Mouse (Mus musculus): ENCODE data around the gene Slco1a5. TPM values are rescaled to one million over a fixed set of nuclear protein-coding genes. Genes with fewer than 3 reads are reported as not detected.
"Not testable (repeated sequence)": the region's sequence is repeated elsewhere in the genome, so short reads cannot be mapped to it uniquely, and the experiment has no call there.

Gene Slco1a5
- polyA plus RNA-seq (2017; shearing (Covaris generic)), result not detected

- ATAC-seq, result no peak
These were observed at the start of gene Slco1a5 for GRCm38 (mm10) chr6:142322881-142323280. Gene Slco1a5, minus strand, starts transcription at chr6:142322981.

GRCm38 (mm10) chr6:142369568-142369967 lies 46.8 kb upstream of the Slco1a5 start:
- ATAC-seq, result no peak

DNA sequence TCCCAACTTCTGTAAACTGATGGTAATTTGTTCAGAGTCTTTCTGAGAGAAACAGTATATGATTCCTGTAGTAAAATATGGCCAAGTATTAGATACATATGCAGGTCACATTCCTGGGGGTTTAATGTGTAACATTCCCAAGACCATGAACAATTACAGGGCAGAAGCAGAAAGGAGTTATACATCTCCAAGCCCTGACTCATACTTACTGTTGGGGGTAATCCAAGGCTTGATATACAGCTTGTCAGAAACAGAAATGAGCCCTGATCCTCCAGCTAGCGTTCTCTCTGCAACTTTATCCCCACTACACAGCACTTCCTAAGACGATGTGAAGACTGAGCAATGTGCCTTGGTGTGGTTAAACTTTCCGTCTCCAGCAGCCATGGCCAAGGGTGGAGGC lies 44.8 kb upstream of the Slco1a5 start:
- ATAC-seq, result no peak

DNA sequence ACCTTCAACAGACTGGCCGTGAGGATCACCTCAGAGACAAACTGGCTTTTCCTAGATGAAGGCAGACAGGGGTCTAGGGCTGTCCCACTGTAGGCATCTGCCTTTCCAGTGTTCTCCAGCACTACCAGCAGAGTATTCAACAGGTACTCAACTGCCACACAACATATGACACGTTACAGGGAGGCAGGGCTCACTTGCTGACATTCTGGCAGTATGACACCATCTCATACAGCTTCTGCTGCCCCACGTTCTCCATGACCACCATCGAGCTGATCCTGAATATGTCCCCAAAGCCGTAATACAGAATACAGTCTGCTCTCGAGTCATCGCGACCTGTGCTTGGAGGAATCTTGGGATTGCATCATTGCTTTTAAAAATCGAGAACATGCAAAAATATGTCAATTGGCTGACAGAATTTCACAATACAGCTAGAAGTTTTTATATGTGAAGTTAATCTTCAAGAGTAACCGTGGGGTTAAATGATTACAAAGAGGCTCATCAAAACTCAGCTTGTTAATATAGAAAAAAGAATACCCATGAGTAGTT lies 43.8 kb upstream of the Slco1a5 start:
- no peak for ATAC-seq

GRCm38 (mm10) chr6:142365742-142366472 lies 43.1 kb upstream of the Slco1a5 start:
- no peak for ATAC-seq

GRCm38 (mm10) chr6:142363019-142363576 lies 40.3 kb upstream of the Slco1a5 start:
- ATAC-seq, result no peak

DNA sequence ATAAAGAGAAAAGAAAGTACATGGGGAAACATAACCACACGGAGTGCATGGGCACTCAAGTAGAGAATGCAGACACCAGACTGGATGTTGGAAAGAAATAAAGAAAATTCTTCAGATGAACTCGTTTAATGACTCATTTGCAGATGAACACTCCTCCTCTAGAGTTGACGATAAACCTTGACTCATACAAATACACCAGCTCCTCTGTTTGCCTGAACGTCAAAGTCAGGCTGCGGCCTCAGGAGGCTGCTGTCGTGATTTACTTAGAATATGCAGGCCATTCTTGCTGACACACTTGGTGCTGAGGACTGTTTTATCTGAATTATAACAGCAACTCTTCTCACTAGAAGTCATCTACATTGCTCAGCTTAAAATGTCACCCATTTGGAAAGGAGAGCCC lies 39.3 kb upstream of the Slco1a5 start:
- no peak for ATAC-seq

- no peak for ATAC-seq
These were observed 34.3 kb upstream of the Slco1a5 start for GRCm38 (mm10) chr6:142357106-142357505.

DNA sequence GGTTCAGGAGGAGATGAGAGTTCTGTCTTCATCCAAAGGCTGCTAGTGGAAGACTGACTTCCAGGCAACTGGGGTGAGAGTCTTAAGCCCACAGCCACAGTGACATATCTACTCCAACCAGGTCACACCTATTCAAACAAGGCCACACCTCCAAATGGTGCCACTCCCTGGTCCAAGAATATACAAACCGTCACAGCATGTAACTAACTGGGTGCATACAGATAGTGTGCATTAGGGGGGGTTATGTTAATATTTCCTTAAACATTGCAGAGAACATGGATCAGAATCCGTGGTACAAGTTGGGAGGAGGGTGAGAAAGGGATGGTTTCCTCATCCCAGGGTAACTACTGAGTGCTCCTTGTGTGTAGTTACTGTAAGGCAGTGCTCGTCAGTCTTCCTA lies 29.3 kb upstream of the Slco1a5 start:
- not testable (repeated sequence) for ATAC-seq

GRCm38 (mm10) chr6:142347431-142348385 lies 24.9 kb upstream of the Slco1a5 start:
- ATAC-seq, result no peak

DNA sequence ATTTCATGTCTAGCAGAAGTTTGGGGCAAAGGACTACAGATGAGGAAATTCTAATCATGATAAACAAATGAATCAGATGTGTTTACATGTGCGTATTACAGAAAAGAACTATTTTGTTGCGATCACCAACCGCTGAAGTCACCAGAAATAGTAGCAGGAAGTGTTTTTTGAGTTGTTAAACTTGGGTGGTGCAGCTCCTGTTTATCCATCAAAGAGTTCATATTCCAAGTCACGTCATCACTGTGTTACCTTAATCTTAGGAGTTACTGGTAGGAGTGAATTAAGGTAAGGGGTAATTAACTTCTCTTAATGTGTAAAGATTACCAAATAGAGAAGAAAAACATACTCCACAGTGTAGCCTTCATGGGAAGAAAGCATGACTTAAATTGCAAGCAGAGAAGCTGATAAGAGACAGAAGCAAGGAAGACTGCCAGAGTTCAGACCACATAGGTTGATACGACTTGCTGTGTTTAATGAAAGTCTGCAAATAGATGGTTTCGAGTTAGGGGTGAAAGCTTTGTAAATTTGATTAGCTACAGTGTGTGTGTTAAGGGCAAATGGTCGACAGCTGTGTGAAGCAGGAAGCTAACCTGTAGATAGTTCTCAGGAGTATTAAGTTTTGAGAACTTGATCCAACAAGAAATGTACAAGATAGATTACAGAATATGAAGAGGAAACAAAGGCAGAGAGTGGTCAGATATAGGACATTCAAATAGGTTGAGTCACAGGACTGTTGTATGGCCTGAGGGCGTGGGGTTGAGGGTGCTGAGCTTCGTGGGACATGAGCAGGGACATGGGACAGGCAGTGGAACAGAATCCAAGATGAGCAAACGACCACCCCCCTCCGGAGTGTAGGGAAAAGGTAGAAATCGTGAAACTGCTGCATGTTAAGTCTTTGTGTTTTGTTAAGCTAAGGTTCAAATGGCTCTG lies 23.7 kb upstream of the Slco1a5 start:
- no peak for ATAC-seq

- peak; percentile 88 for ATAC-seq
These were observed 22.8 kb upstream of the Slco1a5 start, which contains the start of gene Pyroxd1 for GRCm38 (mm10) chr6:142345440-142346038. Gene Pyroxd1, plus strand, starts transcription at chr6:142345654.

GRCm38 (mm10) chr6:142343561-142343960 lies 20.8 kb upstream of the Slco1a5 start:
- ATAC-seq, result no peak

GRCm38 (mm10) chr6:142339576-142339975 lies 16.8 kb upstream of the Slco1a5 start:
- ATAC-seq, result no peak

DNA sequence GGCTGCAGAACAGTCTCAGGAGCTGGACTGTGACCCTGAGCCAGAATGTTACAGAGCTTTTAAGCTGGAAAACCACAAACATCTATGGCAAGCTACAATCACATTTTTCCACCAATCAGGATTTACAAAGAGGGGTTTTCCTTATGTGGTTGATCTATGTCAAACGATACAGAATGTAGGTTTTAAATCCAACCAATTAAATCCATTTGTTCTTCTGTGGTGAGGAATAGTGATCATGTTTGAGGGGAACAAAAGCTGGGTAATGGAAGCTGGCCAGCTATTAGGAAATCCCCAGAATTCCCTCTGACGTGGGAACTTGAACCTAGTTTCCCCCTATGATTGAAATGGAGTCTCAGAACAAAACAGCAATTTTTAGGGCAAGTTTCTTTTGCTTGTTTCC lies 16.2 kb upstream of the Slco1a5 start:
- ATAC-seq, result no peak

DNA sequence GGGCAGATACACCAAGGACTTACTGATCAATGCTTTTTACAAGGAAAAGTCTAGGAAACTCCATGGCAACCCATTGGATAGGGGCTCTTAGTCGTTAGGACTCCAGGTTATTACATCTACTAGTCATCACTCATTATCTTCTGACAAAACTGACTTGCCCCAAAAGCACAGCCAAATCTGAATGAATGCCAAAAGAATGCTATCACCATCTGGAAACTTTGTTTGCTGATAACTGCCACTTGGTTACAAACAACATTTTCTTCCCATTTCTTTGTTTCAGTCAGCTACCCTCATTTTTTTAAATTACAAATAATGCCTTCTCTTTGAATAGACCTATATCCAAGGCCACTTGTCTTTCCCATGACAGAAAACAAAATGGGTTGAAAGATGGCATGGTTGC lies 6.4 kb upstream of the Slco1a5 start:
- ATAC-seq, result no peak

DNA sequence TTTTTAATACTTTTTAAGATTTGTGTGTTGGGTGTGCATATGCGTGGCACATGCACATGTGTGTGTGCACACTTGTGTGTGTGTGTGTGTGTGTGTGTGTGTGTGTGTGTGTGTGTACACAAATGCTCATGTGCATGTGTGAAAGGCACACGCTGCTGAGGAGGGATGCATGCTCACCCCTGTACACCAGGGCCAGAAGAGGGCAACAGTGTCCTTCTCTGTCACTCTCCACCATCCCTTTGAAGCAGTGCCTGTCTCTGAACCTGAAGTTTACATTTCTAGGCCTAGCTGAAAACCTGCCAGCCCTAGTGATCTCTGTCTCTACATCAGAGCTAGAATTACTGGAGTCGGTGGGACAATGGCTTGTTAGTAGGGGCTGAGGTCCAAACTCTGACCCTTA lies 3.8 kb upstream of the Slco1a5 start:
- no peak for ATAC-seq

- no peak for ATAC-seq
These were observed 5.7 kb downstream of the Slco1a5 start for GRCm38 (mm10) chr6:142317106-142317505.

DNA sequence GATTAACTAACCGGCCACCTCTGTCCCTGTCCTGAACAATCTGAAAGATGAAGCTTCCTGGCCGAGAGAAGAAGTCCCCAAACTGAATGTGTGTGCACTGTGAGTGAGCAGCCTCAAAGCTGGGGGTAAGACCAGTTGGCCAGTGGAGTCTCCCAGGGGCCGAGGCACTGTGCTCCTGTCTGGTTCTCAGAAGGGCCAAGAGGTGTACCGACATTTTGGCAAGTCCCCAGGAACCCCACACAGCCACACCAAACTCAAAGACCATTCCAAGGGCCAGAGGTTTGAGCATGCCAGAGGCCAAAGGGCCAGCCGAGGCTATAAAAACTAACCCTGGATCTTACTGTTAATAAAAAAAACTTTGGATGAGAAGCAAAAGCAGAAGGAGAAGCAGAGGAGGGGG lies 8.5 kb downstream of the Slco1a5 start:
- ATAC-seq, result no peak

DNA sequence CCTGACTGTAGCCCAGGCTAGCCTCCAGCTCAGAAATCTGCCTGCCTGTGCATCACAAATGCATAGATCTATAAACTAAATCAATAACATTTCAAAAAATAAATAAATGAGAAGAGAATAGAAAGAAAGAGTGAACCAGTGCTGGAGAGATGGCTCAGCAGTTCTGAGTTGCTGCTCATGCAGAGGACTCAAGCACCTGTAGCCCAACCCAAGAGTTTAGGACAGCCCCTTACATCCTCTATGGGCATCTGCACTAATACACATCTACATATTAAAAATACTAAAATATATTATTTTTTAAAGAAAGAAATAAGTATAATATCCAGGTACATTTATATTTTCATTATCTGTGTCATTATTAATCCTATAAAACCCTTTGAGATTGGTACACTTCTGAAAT lies 17.7 kb downstream of the Slco1a5 start:
- no peak for ATAC-seq

- no peak for ATAC-seq
These were observed 24.7 kb downstream of the Slco1a5 start, which contains the start of gene Iapp for GRCm38 (mm10) chr6:142298098-142298497. Gene Iapp, plus strand, starts transcription at chr6:142298423.

Data from activated CD4-positive, CD25-positive, alpha-beta regulatory T cell, adult 4 months (primary cell).